Mouse (Mus musculus) left cerebral cortex, postnatal 4 days (tissue): Measurements from ENCODE around the gene Atp10b. TPM values are rescaled to one million over a fixed set of nuclear protein-coding genes. Genes with fewer than 3 reads are reported as not detected.

ENCODE experiments used
- DNase-seq: peaks from one replicate; pipeline ENCODE4 v3.0.0-alpha.2; 2022
- intact Hi-C: fragments of 180-260 bp; cut with DNase I; formaldehyde crosslinking; loops from one replicate; pipeline ENCODE4 v1.15.1; 2025
- total RNA-seq, 2 experiments: library from RNA; stranded (reverse); gene quantifications; 2 replicates each; pipeline ENCODE4 v1.2.3; 2021

The Atp10b gene
- total RNA-seq, 2 experiments from 2014 or later = 2.2 to 2.3 TPM

DNA sequence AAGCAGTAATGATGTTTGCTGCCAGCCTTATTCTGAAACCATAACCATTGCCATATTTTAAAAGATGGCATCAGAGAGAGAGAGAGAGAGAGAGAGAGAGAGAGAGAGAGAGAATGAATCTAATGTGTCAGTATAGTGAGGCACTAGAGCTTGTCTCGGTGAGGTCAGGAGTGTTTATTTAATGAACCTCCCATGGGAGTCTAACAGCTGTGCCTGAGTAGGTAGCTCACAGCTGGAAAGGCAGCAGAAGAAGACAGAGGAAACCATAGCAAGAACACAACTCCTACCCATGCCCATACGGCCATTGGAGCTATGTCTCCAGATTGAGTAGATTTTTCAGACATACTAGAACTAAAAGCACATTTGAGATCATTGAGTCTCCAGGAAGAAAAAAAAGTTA lies 49.1 kb downstream of the Atp10b start:
- DNase-seq = no peak
- intact Hi-C loops = no loop called here

DNA sequence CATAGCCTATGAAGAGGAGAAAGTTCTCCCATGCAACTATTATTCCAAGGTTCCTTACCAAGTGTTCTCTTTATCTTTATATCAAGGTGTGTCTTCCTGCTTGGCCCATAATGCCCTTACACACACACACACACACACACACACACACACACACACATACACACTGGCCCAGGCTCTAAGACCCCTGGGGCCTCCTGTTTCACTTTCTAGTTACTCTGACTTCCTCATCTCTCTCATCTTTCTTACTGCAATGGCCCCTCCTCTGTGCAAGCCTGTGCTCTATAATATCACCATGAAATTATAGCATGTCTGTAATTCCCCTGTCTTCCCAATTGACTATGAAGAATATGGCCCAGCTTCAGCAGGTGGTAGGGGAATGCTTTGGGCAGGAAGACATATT lies 49.7 kb downstream of the Atp10b start:
- no peak for DNase-seq
- intact Hi-C loops = no loop called here

DNA sequence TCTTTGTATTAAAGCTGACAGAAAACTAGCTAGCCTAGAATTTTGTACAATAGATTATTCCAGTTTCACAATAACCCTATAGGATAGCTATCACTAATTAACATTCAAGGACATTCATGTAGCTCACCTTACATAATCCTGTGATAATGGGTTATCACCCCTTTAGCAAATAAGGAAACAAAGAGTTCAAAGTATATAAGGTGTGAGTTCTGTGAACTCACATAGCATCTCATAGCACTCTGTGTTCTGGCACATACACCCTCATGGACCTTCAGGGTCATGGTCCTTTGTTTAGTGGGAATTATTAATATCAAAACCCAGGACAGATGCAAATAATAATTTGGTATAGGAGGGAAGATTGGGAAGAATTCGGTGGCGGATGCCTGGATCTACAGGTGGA lies 50.4 kb downstream of the Atp10b start:
- no peak for DNase-seq
- intact Hi-C loops = no loop called here

DNA sequence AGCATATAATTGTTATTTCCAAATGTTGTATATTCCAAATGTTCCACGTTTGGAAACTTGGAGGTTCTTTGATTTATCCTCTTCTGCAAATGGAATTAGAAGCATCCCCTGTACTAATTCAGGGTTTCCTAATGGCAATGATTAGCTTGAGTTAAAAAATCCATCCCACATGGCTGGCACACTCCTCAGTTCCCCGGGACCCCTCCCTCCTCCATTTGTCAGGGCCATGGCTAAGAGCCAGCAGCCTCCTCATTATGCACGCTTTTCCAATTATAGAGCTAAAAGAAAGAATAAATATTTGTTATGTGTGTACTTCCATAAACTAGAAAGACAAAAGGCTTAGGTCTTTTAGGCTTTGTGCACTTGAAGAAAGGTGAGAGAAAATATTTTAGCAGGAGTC lies 53.9 kb downstream of the Atp10b start:
- peak; percentile 43 for DNase-seq
- intact Hi-C loops = no loop called here

DNA sequence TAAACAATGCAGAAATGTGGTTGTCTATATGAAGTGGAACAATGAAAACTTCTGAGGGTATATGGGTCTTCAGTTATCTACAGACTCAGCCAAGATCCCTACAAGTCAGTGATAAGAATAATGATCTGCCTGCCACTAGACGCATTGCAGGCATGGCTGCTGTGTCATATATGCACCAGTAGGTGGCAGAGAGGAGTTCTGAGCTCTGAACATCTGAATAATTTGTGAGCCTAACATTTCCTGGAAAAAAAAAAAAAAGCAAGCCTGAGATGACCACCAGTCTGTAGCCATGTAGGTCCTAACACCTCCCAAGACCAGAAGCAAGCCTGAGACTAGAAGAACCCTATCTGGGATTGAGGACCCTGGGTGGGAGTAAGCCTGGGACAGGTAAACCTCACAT lies 63.5 kb downstream of the Atp10b start:
- intact Hi-C loops = no loop called here
- DNase-seq = no peak

DNA sequence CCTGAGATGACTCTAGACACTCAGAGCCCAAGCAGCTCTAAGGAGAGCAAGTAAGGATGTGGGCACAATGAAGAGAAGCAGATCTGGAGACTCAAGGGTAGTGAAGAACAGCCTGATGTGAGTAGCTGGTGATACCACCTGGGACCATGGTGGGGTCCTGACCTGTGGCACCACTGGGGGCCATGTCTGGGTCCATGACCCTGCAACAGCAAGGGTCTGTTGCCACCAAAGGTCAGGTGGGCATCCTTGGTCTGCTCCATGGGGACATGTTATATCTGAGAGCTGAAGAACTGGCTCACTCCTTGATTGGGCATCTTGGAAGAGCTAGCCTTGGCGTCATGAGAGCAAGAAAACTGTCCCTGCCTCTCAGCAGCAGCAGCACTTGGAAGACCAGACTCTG lies 64.1 kb downstream of the Atp10b start:
- no peak for DNase-seq
- intact Hi-C loops = no loop called here

DNA sequence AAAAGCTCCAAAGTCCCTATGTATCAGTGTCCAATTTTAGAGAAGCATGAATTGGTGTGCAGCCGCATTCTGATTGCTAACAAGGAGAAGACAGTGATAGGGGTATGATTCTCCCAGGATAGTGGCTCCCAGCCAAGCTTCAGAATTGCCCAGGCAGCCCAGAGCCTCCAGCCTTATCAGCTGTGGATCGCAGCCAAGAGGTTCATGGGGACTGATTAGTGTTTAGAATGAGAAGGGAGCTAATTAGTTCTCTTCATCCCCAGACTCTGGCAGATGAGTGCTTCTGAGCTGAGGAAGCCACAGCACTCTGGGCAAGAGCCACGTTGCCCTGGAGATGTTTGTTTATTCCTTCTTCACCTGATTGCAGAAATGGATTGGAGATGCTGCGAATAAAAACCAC lies 67.3 kb downstream of the Atp10b start:
- intact Hi-C loops = no loop called here
- DNase-seq = peak; percentile 92

DNA sequence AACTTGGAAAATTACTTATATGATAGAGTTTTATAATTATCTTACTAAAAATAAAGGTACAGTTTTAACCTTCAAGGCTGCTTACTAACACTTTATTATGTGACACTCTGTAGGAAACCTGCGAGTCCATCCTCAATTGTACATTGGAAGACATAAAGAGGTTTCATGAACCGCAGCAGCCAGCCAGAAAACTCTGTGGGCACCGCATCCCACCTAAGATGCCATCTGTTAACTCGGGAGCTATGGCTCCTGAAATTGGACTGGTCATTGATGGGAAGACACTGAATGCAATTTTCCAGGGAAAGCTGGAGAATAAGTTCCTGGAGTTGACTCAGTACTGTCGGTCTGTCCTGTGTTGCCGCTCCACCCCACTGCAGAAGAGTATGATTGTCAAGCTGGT lies 80.6 kb downstream of the Atp10b start:
- intact Hi-C loops = no loop called here
- no peak for DNase-seq

DNA sequence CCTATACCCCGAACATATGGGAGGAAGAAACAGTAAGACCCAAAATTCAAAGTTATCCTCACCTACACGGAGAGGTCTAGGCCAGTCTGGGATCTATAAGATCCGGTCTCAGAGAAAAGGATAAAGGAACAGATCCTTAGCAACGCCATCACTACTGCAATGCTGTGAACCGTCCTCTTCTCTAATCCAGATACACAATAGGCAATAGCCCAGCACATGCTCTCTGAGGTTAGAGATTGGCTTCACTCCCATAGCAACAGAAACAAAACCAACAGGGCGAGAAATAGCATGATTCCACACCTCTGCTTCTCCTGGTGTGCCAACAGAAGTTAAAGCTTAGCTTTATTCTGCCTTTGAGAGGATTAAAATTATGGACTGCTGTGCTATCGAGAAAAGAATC lies 82.4 kb downstream of the Atp10b start:
- no peak for DNase-seq
- intact Hi-C loops = no loop called here

DNA sequence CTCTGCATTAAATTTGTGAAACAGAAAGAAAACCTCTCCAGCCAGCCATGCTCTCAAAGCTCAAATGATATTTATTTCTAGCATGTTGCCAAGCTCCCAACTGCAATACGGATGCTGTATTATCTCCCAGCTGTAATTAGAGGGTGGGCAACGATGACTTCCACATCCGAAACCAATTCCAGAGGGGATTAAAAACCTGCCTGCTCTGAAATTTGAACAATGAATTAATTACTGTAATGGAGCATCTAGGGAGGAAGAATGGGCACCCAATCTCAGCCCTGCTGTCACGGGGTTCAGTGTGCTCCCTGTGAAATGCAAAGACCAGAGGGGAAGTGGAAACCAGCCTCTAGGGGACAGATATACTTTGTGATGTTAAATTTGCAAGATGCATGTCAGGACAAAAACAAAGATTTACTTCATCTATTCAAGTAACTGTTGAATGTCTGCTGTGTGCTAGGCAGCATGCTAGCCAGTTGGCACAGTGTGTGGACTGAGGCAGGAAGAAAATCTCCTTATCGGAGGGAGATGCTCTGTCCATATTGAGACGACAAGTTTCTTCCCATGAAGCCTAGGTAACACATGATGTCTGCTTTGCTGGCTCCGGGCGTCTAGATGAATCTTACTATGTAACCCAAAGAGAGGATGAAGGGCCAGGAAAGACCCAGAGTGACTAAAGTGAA lies 86.8 kb downstream of the Atp10b start:
- intact Hi-C loops = no loop called here
- DNase-seq = no peak

DNA sequence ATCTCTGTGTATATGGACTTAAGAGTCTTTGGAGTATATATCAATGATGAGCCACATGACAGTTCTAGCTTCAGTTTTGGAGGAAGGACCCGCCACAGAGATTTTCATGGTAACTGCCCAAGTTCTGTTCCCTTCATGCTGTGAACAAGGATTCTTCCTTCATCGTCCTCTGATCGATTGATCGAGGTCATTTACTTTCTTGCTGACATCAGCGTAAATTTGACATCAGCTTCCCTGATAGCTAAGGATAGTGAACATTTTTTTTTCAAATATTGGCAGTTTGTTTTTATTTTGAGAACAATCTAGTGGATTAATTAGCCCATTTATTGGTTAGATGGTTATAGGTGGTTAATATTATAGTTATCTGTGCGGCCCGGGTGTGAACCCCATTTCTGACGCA lies 90.1 kb downstream of the Atp10b start:
- intact Hi-C loops = no loop called here
- DNase-seq = no peak

DNA sequence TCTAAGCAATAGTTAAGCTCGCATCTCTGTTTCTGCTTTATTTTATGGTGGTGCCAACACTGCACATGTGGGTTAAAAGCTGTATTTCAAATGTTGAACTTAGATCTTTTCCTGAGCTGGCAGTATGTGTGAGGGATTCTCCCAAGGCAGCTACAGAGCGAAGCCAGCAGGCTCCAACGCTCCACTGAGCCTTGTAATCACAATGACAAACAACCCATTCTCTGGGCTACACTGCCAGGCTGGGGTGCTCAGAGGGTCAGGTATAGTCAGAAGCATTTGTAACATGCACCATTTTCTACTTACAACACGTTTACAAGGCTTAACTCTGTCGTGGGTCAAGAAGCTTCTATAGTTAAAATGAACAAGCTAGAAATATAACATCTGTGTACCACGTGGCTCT lies 103.4 kb downstream of the Atp10b start:
- no peak for DNase-seq
- intact Hi-C loops = no loop called here

DNA sequence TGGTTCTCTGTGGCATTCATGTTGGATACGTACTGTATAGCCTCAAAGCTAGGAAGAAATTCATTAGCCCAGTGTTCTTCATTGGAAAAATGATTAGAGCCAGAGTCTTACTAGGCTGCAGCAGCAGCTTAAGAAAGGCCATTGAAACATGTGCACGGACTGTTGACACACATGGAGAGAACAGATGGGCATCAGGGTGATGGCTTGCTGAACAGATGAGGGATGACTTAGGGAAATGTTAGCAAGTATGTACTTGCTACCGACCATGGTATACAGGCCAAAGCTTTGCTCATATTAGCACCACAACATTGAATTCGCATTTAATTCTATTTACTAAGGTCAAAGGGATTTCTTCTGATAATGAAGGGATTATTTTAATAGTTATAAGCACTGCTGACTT lies 105.6 kb downstream of the Atp10b start:
- peak; percentile 15 for DNase-seq
- intact Hi-C loops = no loop called here

DNA sequence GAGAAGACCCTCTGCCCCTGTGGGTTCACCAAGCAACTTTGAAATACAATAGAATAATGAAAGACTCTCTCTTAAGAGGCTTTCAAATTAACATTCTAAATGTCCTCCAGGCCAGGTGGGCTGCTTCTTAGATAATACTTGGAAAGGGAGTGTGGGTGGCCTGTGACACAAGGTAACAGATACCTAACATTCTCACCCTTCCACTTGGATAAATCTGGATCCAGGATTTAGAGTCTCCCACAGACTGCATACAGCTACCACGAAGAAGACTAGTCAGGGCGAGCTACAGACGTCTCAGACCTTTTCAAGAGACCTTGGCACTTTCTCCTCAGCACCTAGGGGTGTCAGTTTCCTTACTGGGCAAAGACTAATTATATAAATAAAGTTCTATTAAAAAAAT lies 107.6 kb downstream of the Atp10b start:
- no peak for DNase-seq
- intact Hi-C loops = no loop called here

DNA sequence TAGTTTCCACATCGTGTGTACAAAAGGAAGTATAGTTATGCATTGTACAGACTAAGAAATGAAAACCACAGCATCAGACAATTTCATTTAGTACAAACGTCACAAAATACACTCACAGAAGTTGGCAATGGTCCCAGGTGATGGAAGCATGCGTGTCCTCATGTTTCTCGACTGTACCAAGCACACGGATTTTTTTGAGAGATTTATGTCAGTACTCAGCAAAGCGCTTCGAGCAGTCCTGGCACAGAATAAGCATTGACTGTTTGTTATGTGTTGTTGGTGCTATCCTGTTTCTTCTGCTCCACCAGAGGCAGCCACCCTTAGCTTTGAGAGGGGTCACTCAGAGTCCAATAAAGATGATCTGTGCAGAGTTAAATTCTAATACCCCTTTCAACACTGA lies 108.1 kb downstream of the Atp10b start:
- no peak for DNase-seq
- intact Hi-C loops = no loop called here

DNA sequence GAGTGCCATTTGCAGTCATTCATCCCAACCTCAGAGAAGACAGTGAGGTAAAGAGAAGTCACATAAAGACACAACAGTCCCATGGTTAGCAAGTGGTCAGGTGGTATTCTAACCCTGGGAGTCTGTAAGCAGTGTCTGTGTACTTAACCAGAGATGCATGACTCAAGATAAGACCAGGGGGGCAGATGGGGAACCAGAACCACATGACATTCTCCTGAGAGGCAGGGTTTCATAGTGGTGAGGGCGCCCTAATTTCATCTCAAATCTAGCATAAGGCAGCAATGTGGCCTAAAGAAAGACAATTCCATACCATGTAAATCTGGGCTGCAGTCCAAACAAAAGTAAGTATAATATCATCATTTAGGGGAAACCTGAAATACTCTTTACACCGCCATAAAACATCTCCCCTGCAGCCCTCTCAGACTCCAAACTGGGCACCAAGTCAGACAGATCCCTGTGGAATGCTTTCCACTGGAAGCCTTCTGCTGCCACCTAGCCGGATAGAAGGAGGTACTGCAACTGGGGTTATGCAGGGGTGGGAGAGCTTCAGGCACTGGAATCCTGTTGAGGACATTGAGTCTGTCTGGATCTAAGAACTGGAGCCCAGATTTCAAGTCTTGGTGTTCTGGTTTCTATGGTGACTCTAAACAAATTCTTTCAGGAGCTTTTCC lies 114.0 kb downstream of the Atp10b start:
- intact Hi-C loops = loop anchor here (10.0 kb wide), 1 partner anchor 839 kb away; no protein-coding TSS in a partner anchor

DNA sequence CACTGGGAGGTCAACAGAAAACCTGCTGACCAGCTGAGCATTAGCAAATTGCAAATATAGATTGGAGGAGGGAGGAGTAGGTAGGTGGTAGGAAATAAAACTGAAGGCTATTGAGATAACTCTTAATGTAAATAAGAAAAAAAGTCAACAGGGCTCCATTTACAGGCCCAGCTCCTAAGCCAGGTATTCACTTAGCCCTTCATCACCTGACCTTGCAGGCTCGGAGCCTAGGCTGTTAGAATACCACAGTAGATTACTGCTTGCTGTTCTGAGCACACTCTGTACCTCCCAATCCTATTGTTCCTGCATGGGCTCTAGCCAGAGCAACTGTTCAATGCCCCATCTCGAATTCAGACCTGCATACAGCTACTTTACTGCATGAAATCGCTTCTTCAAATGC lies 117.8 kb downstream of the Atp10b start:
- no peak for DNase-seq
- intact Hi-C loops = loop anchor here (10.0 kb wide), 1 partner anchor 843 kb away; no protein-coding TSS in a partner anchor

More for the DNA sequence above, 114.0 kb downstream of the Atp10b start:
- DNase-seq = peak; percentile 74

DNA sequence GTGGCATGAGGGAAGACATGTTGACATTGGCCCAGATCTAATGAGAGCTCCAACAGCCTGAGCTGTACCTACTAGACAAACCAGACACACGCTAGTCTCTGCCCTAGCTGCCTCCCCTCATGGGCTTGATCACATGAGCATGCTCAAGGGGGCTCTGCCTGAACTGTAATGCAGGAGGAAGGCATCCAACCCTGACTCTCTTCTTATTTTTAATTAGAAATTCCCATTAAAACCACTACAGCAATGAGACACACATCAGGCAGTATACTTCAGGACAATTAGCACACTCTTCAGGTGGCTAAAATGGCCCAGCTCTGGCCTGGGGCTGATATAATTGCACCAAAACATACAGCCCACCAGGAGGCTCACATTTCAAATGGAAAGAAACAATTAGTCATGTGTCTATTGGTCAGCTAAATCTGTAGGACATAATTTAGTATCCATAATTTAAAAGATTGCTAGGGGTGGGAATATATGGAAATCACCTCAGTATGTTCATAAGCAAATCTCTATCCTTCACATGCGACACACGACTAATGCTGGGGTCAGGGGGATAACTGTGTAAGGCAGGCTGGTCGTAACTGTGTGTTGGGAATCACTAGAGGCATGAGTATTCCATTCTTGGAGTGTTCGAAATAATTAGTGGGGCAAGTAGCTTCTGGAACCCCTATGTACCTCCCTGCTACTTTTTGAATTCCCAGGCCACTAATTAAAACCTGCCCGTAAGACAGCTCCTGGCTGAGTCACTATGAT lies 120.0 kb downstream of the Atp10b start:
- intact Hi-C loops = loop anchor here (10.0 kb wide), 1 partner anchor 845 kb away; no protein-coding TSS in a partner anchor

DNA sequence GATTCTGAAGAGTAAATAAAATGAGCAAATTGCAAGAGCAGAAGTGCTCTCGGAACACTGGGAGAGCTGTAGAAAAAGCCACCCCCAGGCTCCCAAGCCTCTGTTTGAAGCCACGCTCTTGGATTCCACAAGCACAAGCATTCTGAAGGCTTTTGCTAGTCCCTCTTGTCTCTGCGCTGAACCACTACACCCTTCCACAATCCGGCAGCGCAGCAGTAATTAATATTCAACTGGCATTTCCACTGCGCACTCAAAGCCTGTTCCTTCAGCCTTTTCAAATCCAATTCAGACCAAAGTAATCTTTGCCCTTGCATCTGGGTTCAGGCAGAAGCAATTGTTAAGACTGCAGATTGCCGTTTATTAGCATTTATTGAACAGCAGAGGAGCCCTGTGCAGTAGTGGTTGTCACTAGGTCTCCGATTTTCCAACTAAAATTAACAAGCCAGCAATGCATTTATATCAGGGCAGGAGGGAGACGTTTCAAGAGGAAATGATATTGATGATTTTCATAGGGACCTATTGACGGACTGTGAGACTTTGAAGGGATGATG lies 120.7 kb downstream of the Atp10b start:
- DNase-seq = no peak
- intact Hi-C loops = no loop called here

More for the DNA sequence above, 120.0 kb downstream of the Atp10b start:
- no peak for DNase-seq

DNA sequence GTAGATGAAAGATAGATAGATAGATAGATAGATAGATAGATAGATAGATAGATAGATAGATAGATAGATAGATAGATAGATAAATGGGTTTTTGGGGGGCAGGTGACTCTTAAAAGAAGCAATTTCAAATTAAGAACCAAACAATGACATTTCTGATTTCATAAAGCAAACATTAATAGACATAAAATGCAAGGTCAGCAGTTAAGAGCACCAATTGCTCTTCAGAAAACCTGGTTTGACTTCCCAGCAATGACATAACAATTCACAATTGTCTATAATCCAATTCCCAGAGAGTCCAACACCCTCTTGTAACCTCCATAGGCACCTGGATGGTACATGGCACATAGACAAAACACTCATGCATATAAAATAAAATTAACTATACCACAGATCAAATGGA lies 124.2 kb downstream of the Atp10b start:
- no peak for DNase-seq
- intact Hi-C loops = no loop called here

DNA sequence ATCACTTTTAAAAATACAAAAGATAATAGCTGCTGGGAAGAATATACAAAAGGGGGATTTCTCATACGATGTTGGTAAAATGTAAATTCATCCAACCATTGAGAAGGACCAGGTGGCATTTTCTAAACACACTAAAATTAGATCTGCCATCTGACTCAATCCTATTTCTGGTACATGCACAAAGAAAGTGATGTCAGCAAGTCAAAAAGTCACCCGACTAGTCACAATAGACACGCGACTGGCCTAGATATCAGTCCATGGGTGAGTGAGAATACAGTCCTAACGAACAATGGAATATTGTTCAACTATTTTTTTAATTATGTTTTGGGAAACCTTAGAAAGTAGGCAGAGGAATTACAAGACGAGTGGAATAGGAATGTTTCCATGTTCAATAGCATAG lies 147.9 kb downstream of the Atp10b start:
- intact Hi-C loops = no loop called here

DNA sequence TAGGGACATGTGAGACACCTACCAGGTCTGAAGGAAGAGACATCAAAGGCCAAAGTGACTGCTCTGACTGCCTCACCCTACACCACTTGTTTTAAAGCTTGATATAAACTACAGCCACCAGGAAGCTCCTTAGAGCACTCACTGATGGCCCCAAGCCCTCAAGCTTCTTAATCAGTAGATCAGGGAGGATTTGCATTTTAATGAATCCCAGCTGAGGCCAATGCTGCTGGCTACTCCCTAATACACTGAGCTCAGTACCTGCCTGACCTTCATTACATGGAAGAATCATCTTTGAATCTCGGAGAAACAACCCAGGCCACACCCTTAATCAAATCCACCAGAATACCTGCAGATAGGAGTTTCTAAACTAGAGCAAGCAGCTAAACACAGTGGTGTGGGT lies 161.3 kb downstream of the Atp10b start:
- DNase-seq = no peak
- intact Hi-C loops = no loop called here

More for the DNA sequence above, 147.9 kb downstream of the Atp10b start:
- DNase-seq = no peak
